Mouse (Mus musculus) testis, adult 2 months (tissue): ENCODE results near the gene Wars.

Experiments
- CTCF ChIP-seq: fragments of 200-500 bp; IDR thresholded peaks from 2 replicates; pipeline ENCODE4 v1.5.1; 2012; ENCODE audit warnings: low read depth, mild to moderate bottlenecking, inconsistent platforms, low read length, moderate library complexity; ENCODE audit not compliant: control insufficient read depth, insufficient read depth, insufficient replicate concordance
- POLR2A ChIP-seq: fragments of 200-500 bp; IDR thresholded peaks from 2 replicates; pipeline ENCODE4 v1.6.1; 2012; ENCODE audit warnings: low read depth, mild to moderate bottlenecking, inconsistent platforms, low read length, moderate library complexity; ENCODE audit not compliant: control insufficient read depth

GRCm38 (mm10) chr12:108938844-108939243, 44.9 kb upstream of the Wars start:
- TF ChIP-seq CTCF = no peak
- TF ChIP-seq POLR2A = no peak
